Mouse (Mus musculus) embryonic facial prominence, embryonic 14.5 days (tissue): ENCODE data around the gene Bin2. TPM values are rescaled to one million over a fixed set of nuclear protein-coding genes. Genes with fewer than 3 reads are reported as not detected.
A peak's percentile ranks its signal among the peaks of the same experiment; 100 is the strongest.

Source experiments
- ATAC-seq: fragments of 200-750 bp; cut with Nextera tagmentation; 2 replicates; pipeline ENCODE4 v1.8.0; 2017; ENCODE audit warnings: low read depth, moderate number of reproducible peaks, moderate TSS enrichment
- DNase-seq: peaks from one replicate; pipeline ENCODE4 v3.0.0-alpha.2; 2015; ENCODE audit warnings: low spot score
- H3K27ac ChIP-seq: fragments of 300-500 bp; sonication (generic); replicated peaks from 2 replicates; pipeline ENCODE4 v1.5.1; 2014; ENCODE audit warnings: low read depth, mild to moderate bottlenecking, low read length, moderate library complexity
- H3K27me3 ChIP-seq: fragments of 300-500 bp; sonication (generic); replicated peaks from 2 replicates; pipeline ENCODE4 v1.6.1; 2014; ENCODE audit warnings: low read length; ENCODE audit not compliant: control insufficient read depth, insufficient read depth
- H3K36me3 ChIP-seq: fragments of 300-500 bp; sonication (generic); 2 replicates; pipeline ENCODE4 v1.6.1; 2014; ENCODE audit warnings: low read length, mixed read lengths; ENCODE audit not compliant: control insufficient read depth, insufficient read depth
- H3K4me1 ChIP-seq: fragments of 300-500 bp; sonication (generic); 2 replicates; pipeline ENCODE4 v1.6.1; 2014; ENCODE audit warnings: antibody characterized with exemption, low read length; ENCODE audit not compliant: control insufficient read depth, insufficient read depth
- H3K4me2 ChIP-seq: fragments of 300-500 bp; sonication (generic); 2 replicates; pipeline ENCODE4 v1.6.1; 2014; ENCODE audit warnings: low read depth, mild to moderate bottlenecking, low read length, moderate library complexity, mixed read lengths
- H3K4me3 ChIP-seq: fragments of 300-500 bp; sonication (generic); 2 replicates; pipeline ENCODE4 v1.5.1; 2014; ENCODE audit warnings: low read depth, mild to moderate bottlenecking, low read length
- H3K9ac ChIP-seq: fragments of 300-500 bp; sonication (generic); 2 replicates; pipeline ENCODE4 v1.6.1; 2014; ENCODE audit warnings: low read depth, mild to moderate bottlenecking, low read length, moderate library complexity, mixed read lengths
- H3K9me3 ChIP-seq: fragments of 300-500 bp; sonication (generic); 2 replicates; pipeline ENCODE4 v1.6.1; 2016; ENCODE audit warnings: low read length; ENCODE audit not compliant: control insufficient read depth
- WGBS: fragments of 180-500 bp; shearing (Covaris S2); extraction: QIAGEN DNeasy Blood & Tissue Kit; methylation state at CpG from one replicate; pipeline ENCODE4 v1.1.7; 2014; 5-methylcytosine and 5-hydroxymethylcytosine counted together
- polyA plus RNA-seq: library from polyadenylated mRNA; unstranded; fragments of >200 nt; fragmentation: Nextera tagmentation; extraction: Ambion mirVana; gene quantifications from 2 replicates; pipeline ENCODE4 v1.2.1, GENCODE M21; 2014

Gene Bin2
- polyA plus RNA-seq, 1 experiment from 2014 or later = 2.3 TPM

GRCm38 (mm10) chr15:100667871-100668545 is 1.3 kb downstream of the Bin2 start:
- H3K9ac ChIP-seq = no peak overlapping the region
- WGBS = 77% methylated on average over 5 of the region's 5 CpGs
- H3K27ac ChIP-seq = no peak overlapping the region
- no peaks in the 10 kb centered on the region for H3K9me3 ChIP-seq
- DNase-seq = no peak
- no peaks in the 10 kb centered on the region for H3K27me3 ChIP-seq
- no peak overlapping the region for H3K4me2 ChIP-seq
- no peaks in the 10 kb centered on the region for H3K36me3 ChIP-seq
- H3K4me1 ChIP-seq = peaks cover 9% of the 10 kb centered on the region
- no peak for ATAC-seq
- no peak overlapping the region for H3K4me3 ChIP-seq

- ATAC-seq = no peak
- WGBS = 55% methylated on average over 6 of the region's 6 CpGs
- no peak overlapping the region for H3K4me3 ChIP-seq
Observed at GRCm38 (mm10) chr15:100667420-100667819, 1.9 kb downstream of the Bin2 start.

GRCm38 (mm10) chr15:100666851-100667250 is 2.5 kb downstream of the Bin2 start:
- H3K4me1 ChIP-seq = peaks cover 9% of the 10 kb centered on the region
- WGBS = 26% methylated on average over 12 of the region's 12 CpGs
- no peak overlapping the region for H3K27ac ChIP-seq
- no peaks in the 10 kb centered on the region for H3K9me3 ChIP-seq
- H3K36me3 ChIP-seq = no peaks in the 10 kb centered on the region
- no peak overlapping the region for H3K4me2 ChIP-seq
- DNase-seq (no peak), ATAC-seq (no peak)
- H3K27me3 ChIP-seq = no peaks in the 10 kb centered on the region
- no peak overlapping the region for H3K9ac ChIP-seq
- no peak overlapping the region for H3K4me3 ChIP-seq

More at GRCm38 (mm10) chr15:100667420-100667819, 1.9 kb downstream of the Bin2 start:
- Histone ChIP-seq H3K36me3 (no peaks in the 10 kb centered on the region), H3K27me3 (no peaks in the 10 kb centered on the region), H3K9me3 (no peaks in the 10 kb centered on the region), H3K9ac (no peak overlapping the region), H3K4me2 (no peak overlapping the region), H3K27ac (no peak overlapping the region), H3K4me1 (peaks cover 9% of the 10 kb centered on the region)
- no peak for DNase-seq

- Histone ChIP-seq H3K4me1 (peaks cover 9% of the 10 kb centered on the region), H3K27me3 (no peaks in the 10 kb centered on the region), H3K27ac (no peak overlapping the region), H3K36me3 (no peaks in the 10 kb centered on the region), H3K4me2 (no peak overlapping the region), H3K4me3 (no peak overlapping the region), H3K9ac (0 out of 2 replicates have a peak overlapping the region, but pooled peaks have one; percentile 11), H3K9me3 (no peaks in the 10 kb centered on the region)
- DNase-seq (peak; percentile 55), ATAC-seq (no peak)
- WGBS = 6% methylated on average over 7 of the region's 7 CpGs
Observed at GRCm38 (mm10) chr15:100666219-100666696, 3.1 kb downstream of the Bin2 start.

- H3K9ac ChIP-seq = no peak overlapping the region
- peaks cover 9% of the 10 kb centered on the region for H3K4me1 ChIP-seq
- ATAC-seq = no peak
Observed at GRCm38 (mm10) chr15:100665411-100666218, 3.7 kb downstream of the Bin2 start.

GRCm38 (mm10) chr15:100664813-100665274 is 4.5 kb downstream of the Bin2 start:
- ATAC-seq (no peak), DNase-seq (no peak)
- H3K4me3 ChIP-seq = no peak overlapping the region
- no peaks in the 10 kb centered on the region for H3K9me3 ChIP-seq
- WGBS = 77% methylated on average over 9 of the region's 9 CpGs
- H3K27ac ChIP-seq = no peak overlapping the region
- no peaks in the 10 kb centered on the region for H3K27me3 ChIP-seq
- no peak overlapping the region for H3K4me2 ChIP-seq
- peaks cover 9% of the 10 kb centered on the region for H3K4me1 ChIP-seq
- no peak overlapping the region for H3K9ac ChIP-seq
- no peaks in the 10 kb centered on the region for H3K36me3 ChIP-seq

More at GRCm38 (mm10) chr15:100665411-100666218, 3.7 kb downstream of the Bin2 start:
- H3K27ac ChIP-seq = no peak overlapping the region
- H3K4me3 ChIP-seq = no peak overlapping the region
- H3K36me3 ChIP-seq = no peaks in the 10 kb centered on the region
- H3K4me2 ChIP-seq = no peak overlapping the region
- DNase-seq = no peak
- 36% methylated on average over 9 of the region's 9 CpGs for WGBS
- no peaks in the 10 kb centered on the region for H3K9me3 ChIP-seq
- no peaks in the 10 kb centered on the region for H3K27me3 ChIP-seq

GRCm38 (mm10) chr15:100660805-100661204 is 8.5 kb downstream of the Bin2 start:
- no peak for DNase-seq
- ATAC-seq = no peak
- no peaks in the 10 kb centered on the region for H3K9me3 ChIP-seq
- no peaks in the 10 kb centered on the region for H3K27me3 ChIP-seq
- no peak overlapping the region for H3K4me2 ChIP-seq
- H3K4me3 ChIP-seq = no peak overlapping the region
- no peak overlapping the region for H3K9ac ChIP-seq
- H3K27ac ChIP-seq = no peak overlapping the region
- 90% methylated on average over 5 of the region's 5 CpGs for WGBS
- H3K36me3 ChIP-seq = no peaks in the 10 kb centered on the region
- H3K4me1 ChIP-seq = 0 out of 2 replicates have a peak, but pooled peaks cover 2% of the 10 kb centered on the region

GRCm38 (mm10) chr15:100660306-100660705 is 9.0 kb downstream of the Bin2 start:
- no peak for ATAC-seq
- Histone ChIP-seq H3K27me3 (no peaks in the 10 kb centered on the region), H3K4me3 (no peak overlapping the region), H3K9me3 (no peaks in the 10 kb centered on the region), H3K27ac (no peak overlapping the region), H3K4me2 (no peak overlapping the region), H3K4me1 (no peaks in the 10 kb centered on the region), H3K36me3 (no peaks in the 10 kb centered on the region), H3K9ac (no peak overlapping the region)
- DNase-seq = no peak
- WGBS = 81% methylated on average over 9 of the region's 9 CpGs
